Mouse (Mus musculus) lung, embryonic 16.5 days (tissue): ENCODE results near the gene Emc4. TPM values are rescaled to one million over a fixed set of nuclear protein-coding genes. Genes with fewer than 3 reads are reported as not detected.

Source experiments
- ATAC-seq: fragments of 200-750 bp; cut with Nextera tagmentation; 2 replicates; pipeline ENCODE4 v1.8.0; 2017; ENCODE audit warnings: low read depth, mild to moderate bottlenecking, moderate library complexity
- H3K27ac ChIP-seq: fragments of 300-500 bp; sonication (generic); 2 replicates; pipeline ENCODE4 v1.5.1; 2014; ENCODE audit warnings: mild to moderate bottlenecking, control low read depth, low read length
- H3K27me3 ChIP-seq: fragments of 300-500 bp; sonication (generic); 2 replicates; pipeline ENCODE4 v1.6.1; 2014; ENCODE audit warnings: low read depth, low read length, mixed read lengths; ENCODE audit not compliant: control insufficient read depth, insufficient read depth
- H3K36me3 ChIP-seq: fragments of 300-500 bp; sonication (generic); 2 replicates; pipeline ENCODE4 v1.6.1; 2014; ENCODE audit warnings: low read length; ENCODE audit not compliant: control insufficient read depth, insufficient read depth
- H3K4me1 ChIP-seq: fragments of 300-500 bp; sonication (generic); replicated peaks from 2 replicates; pipeline ENCODE4 v1.6.1; 2014; ENCODE audit warnings: low read length, mixed read lengths; ENCODE audit not compliant: control insufficient read depth, insufficient read depth
- H3K4me2 ChIP-seq: fragments of 300-500 bp; sonication (generic); 2 replicates; pipeline ENCODE4 v1.6.1; 2014; ENCODE audit warnings: low read depth, low read length, control low read depth
- H3K4me3 ChIP-seq: fragments of 300-500 bp; sonication (generic); 2 replicates; pipeline ENCODE4 v1.5.1; 2014; ENCODE audit warnings: mild to moderate bottlenecking, low read length, control low read depth
- H3K9ac ChIP-seq: fragments of 300-500 bp; sonication (generic); 2 replicates; pipeline ENCODE4 v1.6.1; 2014; ENCODE audit warnings: low read length, control low read depth
- H3K9me3 ChIP-seq: fragments of 300-500 bp; sonication (generic); 2 replicates; pipeline ENCODE4 v1.6.1; 2016; ENCODE audit warnings: low read length; ENCODE audit not compliant: control insufficient read depth
- WGBS: fragments of 180-500 bp; shearing (Covaris S2); extraction: QIAGEN DNeasy Blood & Tissue Kit; methylation state at CpG from one replicate; pipeline ENCODE4 v1.1.7; 2014; 5-methylcytosine and 5-hydroxymethylcytosine counted together
- polyA plus RNA-seq: library from polyadenylated mRNA; unstranded; fragments of >200 nt; fragmentation: Nextera tagmentation; extraction: Ambion mirVana; gene quantifications from 2 replicates; pipeline ENCODE4 v1.2.1, GENCODE M21; 2015

Emc4 gene
- polyA plus RNA-seq, result 109 and 113 TPM in 2 replicates

DNA sequence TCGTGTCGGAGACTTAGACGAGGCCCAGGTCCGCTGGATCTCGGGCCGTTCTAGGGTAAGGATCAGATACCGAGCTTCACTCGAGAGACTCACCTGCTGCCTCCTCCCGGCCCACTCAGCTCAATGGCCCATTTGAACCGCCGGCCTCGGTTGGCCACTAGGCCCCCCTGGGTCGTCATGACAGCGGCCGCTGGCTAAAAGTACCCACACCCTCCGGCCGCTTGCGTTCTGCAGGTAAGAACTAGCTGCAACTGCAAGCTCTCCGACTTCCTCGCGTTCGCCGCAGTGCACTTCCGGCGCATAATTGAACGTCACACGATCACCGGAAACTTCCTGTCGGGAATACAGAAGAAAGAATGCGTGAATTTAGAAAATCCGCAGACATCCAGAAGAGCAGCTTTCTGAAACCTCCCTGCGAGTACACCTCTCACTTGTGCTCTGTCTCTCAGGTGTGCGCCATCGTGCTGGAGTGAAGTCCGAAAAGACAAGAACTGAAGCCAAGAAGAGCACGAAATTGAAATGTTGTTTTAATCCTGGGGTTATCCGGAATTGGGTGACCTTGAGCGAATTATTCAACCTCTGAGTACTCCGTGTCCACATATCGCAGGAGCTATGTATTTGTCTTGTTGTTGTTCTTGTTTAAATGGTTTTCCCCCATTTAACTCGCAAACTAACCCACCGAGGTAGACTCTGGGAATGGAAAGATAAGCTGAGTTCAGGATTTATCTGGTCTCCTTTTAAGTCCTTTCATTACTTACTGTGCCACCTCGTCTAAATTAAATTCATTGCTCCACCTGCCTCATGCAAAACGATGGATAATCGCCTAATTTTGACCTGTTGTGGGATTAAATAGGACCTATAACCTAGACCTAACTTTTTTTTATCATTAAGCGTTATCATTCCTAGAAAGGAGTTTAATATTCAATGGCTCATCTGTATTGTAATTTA, at the start of gene Emc4:
Emc4 (minus strand) TSS at position 302 of the 948 bp plus-strand sequence.
- H3K4me1 ChIP-seq, result peaks cover 6% of the 10 kb centered on the region; the same call in 1 of the 2 replicates
- no peaks in the 10 kb centered on the region for H3K27me3 ChIP-seq
- H3K9ac ChIP-seq, result peak within 1 kb of the TSS; percentile 94
- H3K9me3 ChIP-seq, result no peaks in the 10 kb centered on the region
- H3K27ac ChIP-seq, result peak within 1 kb of the TSS; percentile 93
- peak within 1 kb of the TSS; percentile 97 for H3K4me3 ChIP-seq
- H3K36me3 ChIP-seq, result peaks cover 2% of the 10 kb centered on the region; the same call in 1 of the 2 replicates
- peak; percentile 89 for ATAC-seq
- under 1% methylated on average over 46 of the region's 46 CpGs for WGBS
- H3K4me2 ChIP-seq, result peak within 1 kb of the TSS; percentile 85

- H3K4me1 ChIP-seq, result no peaks in the 10 kb centered on the region
- no peaks in the 10 kb centered on the region for H3K27me3 ChIP-seq
- peaks cover 10% of the 10 kb centered on the region for H3K36me3 ChIP-seq
- WGBS, result 83% methylated on average over 3 of the region's 3 CpGs
- H3K4me2 ChIP-seq, result no peak overlapping the region
- H3K4me3 ChIP-seq, result no peak overlapping the region
- no peaks in the 10 kb centered on the region for H3K9me3 ChIP-seq
- no peak overlapping the region for H3K27ac ChIP-seq
- H3K9ac ChIP-seq, result no peak overlapping the region
- no peak for ATAC-seq
Observed at GRCm38 (mm10) chr2:112407030-112407429, 39.2 kb upstream of the Emc4 start.

DNA sequence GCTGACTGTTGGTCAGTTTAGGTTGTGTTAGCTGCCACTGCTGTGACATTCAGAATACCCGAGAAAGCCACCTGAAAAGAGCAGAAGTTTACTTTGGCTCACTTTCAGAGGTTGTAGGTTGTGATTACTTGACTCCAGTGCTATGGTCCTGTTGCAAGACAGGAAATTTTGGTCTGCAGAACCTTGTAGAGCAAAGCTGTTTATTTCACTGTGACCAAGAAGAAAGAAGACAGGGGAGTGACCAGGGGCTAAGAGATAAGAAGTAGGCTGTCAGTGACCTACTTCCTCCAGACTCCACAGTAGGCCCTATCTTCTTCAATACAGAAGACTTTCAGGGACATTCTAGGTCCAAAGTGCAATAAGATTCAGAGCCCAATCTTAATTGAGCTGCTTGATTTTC, 28.8 kb upstream of the Emc4 start:
- H3K36me3 ChIP-seq, result no peaks in the 10 kb centered on the region
- no peaks in the 10 kb centered on the region for H3K27me3 ChIP-seq
- H3K9ac ChIP-seq, result no peak overlapping the region
- ATAC-seq, result no peak
- no peaks in the 10 kb centered on the region; the same call in 1 of the 2 replicates for H3K4me1 ChIP-seq
- no peak overlapping the region; the same call in 1 of the 2 replicates for H3K27ac ChIP-seq
- H3K4me2 ChIP-seq, result no peak overlapping the region
- H3K4me3 ChIP-seq, result no peak overlapping the region
- H3K9me3 ChIP-seq, result no peaks in the 10 kb centered on the region
- WGBS, result 44% methylated on average over 1 of the region's 1 CpGs

- H3K4me3 ChIP-seq, result no peak overlapping the region
Observed at GRCm38 (mm10) chr2:112393958-112394357, 26.1 kb upstream of the Emc4 start.

DNA sequence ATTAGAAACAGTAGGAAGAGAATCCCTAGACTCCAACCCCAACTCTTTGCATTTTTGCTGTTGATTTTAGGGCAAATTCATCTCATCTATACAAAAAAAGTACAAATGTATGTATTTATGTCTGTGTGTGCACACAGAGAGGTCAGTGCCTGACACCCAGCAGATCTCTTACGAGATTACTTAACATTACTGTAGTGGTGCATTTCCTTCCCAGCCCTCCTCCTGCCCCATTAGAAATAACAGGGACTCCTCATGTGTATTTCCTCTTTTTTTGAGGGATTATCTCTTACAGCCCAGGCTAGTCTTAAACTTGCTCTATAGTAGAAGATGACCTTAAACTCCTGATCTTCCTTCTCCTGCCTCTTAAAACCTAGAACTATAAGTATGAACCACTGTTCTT, 24.9 kb upstream of the Emc4 start:
- Histone ChIP-seq H3K9ac (no peak overlapping the region), H3K36me3 (no peaks in the 10 kb centered on the region), H3K4me1 (no peaks in the 10 kb centered on the region; the same call in 1 of the 2 replicates), H3K9me3 (no peaks in the 10 kb centered on the region), H3K27ac (no peak overlapping the region), H3K4me3 (no peak overlapping the region), H3K27me3 (no peaks in the 10 kb centered on the region), H3K4me2 (no peak overlapping the region)
- no peak for ATAC-seq
- 88% methylated on average over 1 of the region's 1 CpGs for WGBS

More at GRCm38 (mm10) chr2:112393958-112394357, 26.1 kb upstream of the Emc4 start:
- Histone ChIP-seq H3K27ac (no peak overlapping the region), H3K27me3 (no peaks in the 10 kb centered on the region), H3K9ac (no peak overlapping the region), H3K36me3 (no peaks in the 10 kb centered on the region), H3K9me3 (no peaks in the 10 kb centered on the region), H3K4me1 (no peaks in the 10 kb centered on the region; the same call in 1 of the 2 replicates), H3K4me2 (no peak overlapping the region)
- no peak for ATAC-seq

DNA sequence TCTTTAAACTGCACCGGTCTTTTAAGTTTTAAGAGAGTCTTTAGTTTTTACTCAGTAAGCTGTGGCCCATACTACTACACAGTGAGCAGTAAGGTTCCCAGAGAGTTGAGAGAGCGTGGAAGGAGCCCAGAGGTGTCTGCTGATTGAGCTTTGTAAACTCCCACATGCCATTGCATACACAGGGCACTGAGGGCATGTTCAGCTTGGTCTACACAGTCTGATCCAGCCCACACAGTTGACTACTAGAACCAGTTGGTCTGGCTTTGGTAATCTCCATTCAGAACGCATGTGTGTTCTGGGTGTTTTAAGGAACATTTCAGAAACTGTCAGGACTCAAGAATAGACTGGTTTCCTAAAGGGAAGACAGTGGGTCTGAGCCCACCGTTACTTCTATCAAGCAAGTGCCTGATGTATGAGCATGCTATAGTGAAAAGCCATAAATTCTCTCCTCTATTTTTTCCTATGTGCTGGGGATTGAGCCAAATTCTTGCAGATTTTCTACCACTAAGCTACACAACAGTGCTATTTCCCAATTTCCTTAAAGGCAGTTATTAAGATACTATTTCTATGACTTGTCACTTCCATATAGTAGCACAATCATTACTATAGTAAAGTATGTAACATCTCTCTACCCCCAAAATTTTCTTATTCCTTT, 23.6 kb upstream of the Emc4 start:
- Histone ChIP-seq H3K4me2 (no peak overlapping the region), H3K36me3 (no peaks in the 10 kb centered on the region), H3K4me3 (no peak overlapping the region), H3K9me3 (no peaks in the 10 kb centered on the region), H3K27ac (no peak overlapping the region), H3K4me1 (no peaks in the 10 kb centered on the region; the same call in 1 of the 2 replicates), H3K27me3 (no peaks in the 10 kb centered on the region), H3K9ac (no peak overlapping the region)
- 80% methylated on average over 4 of the region's 4 CpGs for WGBS
- ATAC-seq, result no peak

GRCm38 (mm10) chr2:112390843-112391242, 23.0 kb upstream of the Emc4 start:
- Histone ChIP-seq H3K9ac (no peak overlapping the region), H3K4me1 (no peaks in the 10 kb centered on the region), H3K4me2 (no peak overlapping the region), H3K36me3 (no peaks in the 10 kb centered on the region), H3K4me3 (no peak overlapping the region), H3K9me3 (no peaks in the 10 kb centered on the region), H3K27me3 (no peaks in the 10 kb centered on the region), H3K27ac (no peak overlapping the region)
- ATAC-seq, result no peak
- 80% methylated on average over 5 of the region's 5 CpGs for WGBS

- Histone ChIP-seq H3K4me2 (no peak overlapping the region), H3K27ac (no peak overlapping the region), H3K36me3 (no peaks in the 10 kb centered on the region), H3K9me3 (no peaks in the 10 kb centered on the region), H3K27me3 (no peaks in the 10 kb centered on the region), H3K4me1 (peaks cover 10% of the 10 kb centered on the region), H3K4me3 (no peak overlapping the region), H3K9ac (no peak overlapping the region)
- 98% methylated on average over 1 of the region's 1 CpGs for WGBS
- no peak for ATAC-seq
Observed at GRCm38 (mm10) chr2:112381219-112381618, 13.4 kb upstream of the Emc4 start.

GRCm38 (mm10) chr2:112380131-112380530, 12.3 kb upstream of the Emc4 start:
- 34% methylated on average over 8 of the region's 8 CpGs for WGBS
- H3K27ac ChIP-seq, result no peak overlapping the region
- H3K9me3 ChIP-seq, result no peaks in the 10 kb centered on the region
- H3K4me3 ChIP-seq, result peak overlapping the region; percentile 98
- no peaks in the 10 kb centered on the region for H3K36me3 ChIP-seq
- peak overlapping the region; percentile 98 for H3K9ac ChIP-seq
- peak overlapping the region; percentile 74 for H3K4me2 ChIP-seq
- no peak for ATAC-seq
- H3K4me1 ChIP-seq, result peaks cover 10% of the 10 kb centered on the region
- no peaks in the 10 kb centered on the region for H3K27me3 ChIP-seq
